Mouse (Mus musculus) yolk sac, embryonic 10.5 days (tissue): ENCODE data around the gene Vav2.

Source experiments
- DNase-seq: peaks from one replicate; pipeline ENCODE4 v3.0.0-alpha.2; 2017; ENCODE audit warnings: low spot score

The Vav2 gene

GRCm38 (mm10) chr2:27408194-27408593, 18.6 kb downstream of the Vav2 start:
- no peak for DNase-seq

DNA sequence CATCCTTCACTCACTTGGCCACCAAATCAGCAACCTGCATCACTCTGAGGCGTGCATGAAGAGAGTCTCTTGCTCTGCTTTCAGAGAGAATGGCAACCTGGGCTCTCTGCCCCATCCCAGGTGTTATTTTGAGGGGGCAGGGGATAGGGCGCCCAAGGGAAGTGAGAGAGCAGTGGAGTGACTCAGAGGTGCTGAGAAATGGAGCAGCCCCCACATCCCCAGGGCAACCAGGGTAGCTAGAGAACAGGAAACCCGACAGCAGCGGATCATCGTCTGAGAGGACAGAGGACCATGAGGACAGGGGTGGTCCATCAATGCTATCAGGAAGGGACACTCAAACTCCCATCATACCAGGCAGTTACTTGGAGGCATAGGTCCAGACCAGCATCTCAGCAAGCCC, 19.9 kb downstream of the Vav2 start:
- no peak for DNase-seq

- no peak for DNase-seq
Measured at GRCm38 (mm10) chr2:27405094-27405884, 21.5 kb downstream of the Vav2 start.

DNA sequence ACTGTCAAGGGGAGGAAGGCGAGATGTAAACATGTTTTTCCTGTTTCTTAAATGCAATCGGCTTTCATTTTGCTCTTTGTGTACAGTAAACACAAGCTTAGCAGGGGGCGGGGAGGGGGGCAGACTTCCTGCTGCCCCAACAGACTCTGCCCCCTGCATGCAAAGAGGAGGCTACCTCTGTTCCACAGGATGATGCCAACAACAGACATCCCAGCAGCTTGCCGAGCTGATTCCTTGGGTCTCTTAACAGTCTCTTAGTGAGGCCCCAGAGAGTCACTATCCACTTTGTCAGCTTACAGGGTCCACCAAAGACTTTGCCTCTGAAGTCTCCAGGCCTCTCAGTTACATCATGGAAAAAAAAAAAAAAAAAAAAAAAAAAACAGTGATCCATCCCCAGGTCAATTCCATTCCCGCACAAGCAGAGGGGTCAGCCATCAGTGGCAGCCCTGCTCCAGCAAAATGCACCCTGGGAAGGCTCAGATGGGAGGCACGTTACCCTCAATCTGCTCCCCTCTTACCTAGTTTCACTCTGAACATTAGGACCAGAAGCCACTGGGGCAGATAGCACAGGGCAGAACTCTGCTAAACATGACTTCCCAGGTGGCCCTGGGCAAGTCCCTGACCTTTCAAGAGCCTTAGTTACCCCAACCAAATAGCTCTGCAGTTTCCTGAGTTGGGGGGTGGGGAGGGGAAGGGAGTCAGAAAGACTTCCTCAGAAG, 22.3 kb downstream of the Vav2 start:
- no peak for DNase-seq

- DNase-seq: no peak
Measured at GRCm38 (mm10) chr2:27401544-27401943, 25.3 kb downstream of the Vav2 start.

- no peak for DNase-seq
Measured at GRCm38 (mm10) chr2:27400083-27400482, 26.8 kb downstream of the Vav2 start.

GRCm38 (mm10) chr2:27396656-27397440, 30.0 kb downstream of the Vav2 start:
- DNase-seq: no peak

DNA sequence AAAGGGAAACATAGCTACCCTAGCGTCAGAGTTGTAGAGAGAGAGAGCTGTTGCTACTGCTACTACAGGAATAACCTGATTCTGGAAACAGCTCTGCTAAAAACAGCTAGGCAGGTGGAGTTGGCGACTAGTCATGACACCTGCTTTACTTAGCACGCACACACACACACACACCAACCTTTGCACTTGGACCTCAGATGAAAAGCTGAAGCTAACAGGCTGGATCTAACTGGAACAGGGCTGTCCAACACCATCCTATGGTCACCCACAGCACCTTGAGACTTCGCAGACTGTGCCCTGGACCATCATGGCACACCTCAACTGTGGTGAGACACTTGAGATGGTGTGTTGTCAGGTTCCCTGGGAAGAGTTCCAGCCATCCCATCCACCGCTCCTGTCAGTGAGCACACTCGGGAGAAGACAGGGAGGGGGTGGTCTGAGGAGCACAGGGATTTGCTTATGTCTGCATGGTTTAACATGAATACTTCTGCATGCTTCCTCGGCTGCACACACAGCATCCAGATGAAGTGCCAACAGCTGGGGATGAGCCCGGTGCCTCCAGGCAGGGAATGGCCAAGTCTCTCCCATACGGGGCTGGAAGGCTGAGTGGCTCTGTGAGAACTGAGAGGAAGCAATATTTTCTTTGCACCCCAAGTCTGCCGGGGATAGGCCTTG, 32.5 kb downstream of the Vav2 start:
- DNase-seq: no peak

GRCm38 (mm10) chr2:27392278-27392677, 34.6 kb downstream of the Vav2 start:
- no peak for DNase-seq

DNA sequence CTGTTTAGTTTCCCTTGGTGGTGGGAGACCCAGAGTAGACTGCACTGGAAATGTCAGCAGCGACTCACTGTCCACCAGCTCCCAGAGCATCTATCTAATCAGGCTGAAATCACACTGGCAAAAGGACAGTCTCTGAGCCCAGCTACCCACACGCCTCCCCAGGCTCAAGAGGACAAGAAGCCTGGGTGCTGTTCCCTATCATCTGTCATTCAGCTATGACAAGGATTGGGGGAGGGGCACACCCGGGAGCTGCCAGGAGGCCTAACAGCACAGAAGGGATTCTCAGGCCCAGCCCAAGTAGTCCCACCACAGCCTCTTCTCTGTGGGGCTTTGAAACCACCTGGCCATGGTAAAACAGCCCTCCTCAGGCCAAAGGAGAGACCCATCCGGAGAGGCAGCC, 36.1 kb downstream of the Vav2 start:
- peak; percentile 55 for DNase-seq

GRCm38 (mm10) chr2:27390325-27390724, 36.5 kb downstream of the Vav2 start:
- peak; percentile 79 for DNase-seq

DNA sequence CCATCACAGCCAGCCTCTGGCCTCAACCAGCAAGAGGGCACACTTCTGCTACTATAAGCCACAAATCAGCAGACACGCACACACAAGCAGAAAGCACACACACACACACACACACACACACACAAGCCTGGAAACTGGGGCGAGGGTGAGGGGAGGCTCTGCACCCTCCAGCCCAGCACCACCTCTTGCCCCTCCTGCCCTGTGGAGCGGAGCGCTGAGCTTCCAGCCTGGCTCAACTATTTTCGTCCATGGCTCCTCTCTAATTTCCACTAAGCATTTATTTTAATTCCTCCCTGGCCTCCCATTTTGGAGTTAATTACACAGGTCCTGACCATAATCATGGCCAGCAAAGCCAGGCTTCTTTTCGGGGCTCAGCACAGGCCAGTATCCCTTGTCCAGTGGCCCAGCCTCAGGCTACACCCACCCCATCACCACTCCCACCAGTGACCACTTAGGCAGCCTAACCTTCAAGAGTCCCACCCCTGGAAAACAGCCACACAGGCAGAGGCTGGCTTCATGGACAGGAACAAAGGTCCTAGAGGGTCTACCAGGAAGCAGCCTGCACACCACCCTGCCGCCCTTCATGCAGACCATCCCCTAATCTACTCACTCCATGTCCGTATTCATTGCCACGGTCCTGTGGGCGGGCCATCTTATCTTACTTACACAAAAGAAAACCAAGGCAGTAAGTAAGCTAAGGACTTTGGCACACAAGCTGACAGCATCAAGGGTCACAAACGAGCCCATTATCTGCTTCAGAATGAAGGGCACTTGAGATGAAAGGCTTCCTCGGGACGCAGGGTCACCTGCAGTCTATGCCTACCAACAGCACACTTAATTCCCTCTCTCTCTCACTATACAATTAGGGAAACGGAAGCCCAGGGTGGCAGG, 37.3 kb downstream of the Vav2 start:
- peak; percentile 66 for DNase-seq

DNA sequence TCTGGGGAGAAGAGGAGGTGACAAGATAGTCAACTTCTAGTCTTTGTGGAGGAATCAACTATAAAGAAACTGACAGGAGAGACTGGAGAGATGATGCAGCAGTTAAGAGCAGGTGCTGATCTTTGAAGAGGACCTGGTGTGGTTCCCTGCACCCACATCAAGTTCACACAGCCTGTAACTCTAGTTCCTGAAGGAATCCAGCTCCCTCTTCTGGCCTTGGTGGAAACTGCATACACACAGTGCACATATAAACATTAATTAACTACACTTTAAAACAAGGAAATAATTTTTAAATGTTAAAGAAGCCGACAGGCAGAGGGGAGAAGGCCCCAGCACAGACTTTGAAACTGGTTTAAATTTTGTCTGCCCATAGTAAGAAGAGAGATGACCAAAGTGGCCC, 39.6 kb downstream of the Vav2 start:
- DNase-seq: no peak

DNA sequence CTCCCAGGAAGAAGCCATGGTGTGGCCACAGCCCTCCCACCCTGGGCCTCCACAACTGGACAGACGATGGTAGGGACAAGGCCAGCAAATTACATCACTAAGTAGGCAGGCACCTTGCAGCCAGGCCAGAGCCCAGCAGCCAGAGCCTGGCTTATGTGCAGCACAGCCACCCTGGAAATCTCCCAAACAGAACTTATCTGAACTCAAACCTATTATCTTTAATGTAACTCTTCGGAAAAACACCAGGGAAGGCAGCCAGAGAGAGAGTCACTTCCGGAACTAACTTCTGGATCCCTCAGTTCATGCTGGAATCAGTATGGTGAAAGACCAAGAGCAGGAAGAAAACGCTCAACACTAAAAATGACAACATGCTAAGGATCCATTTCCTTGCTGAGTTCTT, 45.1 kb downstream of the Vav2 start:
- no peak for DNase-seq

DNA sequence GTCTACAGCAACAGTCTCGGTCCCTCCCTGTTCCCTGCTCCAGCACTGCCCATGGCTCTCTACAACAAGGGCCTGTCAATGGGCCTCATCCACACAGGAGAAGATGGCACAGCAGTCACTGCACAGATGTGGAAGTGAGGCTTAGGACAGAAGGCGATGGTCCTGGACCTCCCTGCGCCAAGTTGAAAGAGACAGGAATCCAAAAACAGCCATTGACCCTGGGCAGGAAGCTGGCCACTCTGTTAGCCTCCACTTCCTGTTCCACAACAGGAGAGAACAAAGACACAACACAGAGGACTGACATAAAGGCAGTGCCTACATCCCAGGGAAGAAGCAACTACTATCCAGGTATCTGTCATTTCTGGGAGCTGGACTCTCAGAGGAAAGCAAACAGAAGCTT, 45.6 kb downstream of the Vav2 start:
- DNase-seq: no peak

DNA sequence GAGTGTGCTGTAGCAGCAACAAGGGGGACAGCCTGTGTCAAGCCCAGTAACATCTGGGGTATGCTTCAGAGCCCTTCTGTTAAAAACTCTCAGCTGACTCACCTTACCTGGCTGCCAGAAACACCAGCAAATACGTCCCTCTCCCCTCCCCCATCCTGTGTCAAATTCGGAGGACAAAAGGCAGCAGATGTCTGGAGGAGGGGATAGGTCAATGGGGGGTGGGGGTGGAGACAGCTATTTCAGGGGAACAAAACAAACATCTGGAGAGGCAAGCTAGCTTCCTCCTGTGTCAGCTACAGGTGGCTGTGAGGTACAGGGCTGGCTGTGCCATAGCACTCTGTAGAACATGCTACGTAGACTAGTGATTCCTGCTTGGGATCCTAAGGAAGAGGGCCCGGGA, 49.0 kb downstream of the Vav2 start:
- no peak for DNase-seq

GRCm38 (mm10) chr2:27377164-27377563, 49.7 kb downstream of the Vav2 start:
- DNase-seq: no peak

GRCm38 (mm10) chr2:27375141-27375540, 51.7 kb downstream of the Vav2 start:
- no peak for DNase-seq

DNA sequence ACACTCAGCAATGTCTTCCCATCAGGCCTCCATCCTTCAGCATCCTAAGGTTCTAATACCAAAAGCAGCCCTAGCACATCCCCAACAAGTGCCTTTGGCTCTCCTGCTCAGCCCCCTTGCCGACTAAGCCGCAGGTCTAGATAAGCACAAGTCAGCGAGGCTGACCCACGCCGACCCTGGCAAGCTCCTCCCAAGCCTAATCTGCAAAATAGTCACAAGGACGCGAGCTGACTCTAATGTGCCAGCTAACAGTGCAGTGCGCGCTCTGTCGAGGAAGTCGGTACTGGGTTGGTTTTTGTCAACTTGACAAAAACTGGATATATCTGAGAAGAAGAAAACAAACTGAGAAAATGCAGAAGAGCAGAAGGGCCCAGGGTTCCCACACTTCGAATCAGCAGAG, 53.5 kb downstream of the Vav2 start:
- DNase-seq: no peak

GRCm38 (mm10) chr2:27371450-27371849, 55.4 kb downstream of the Vav2 start:
- DNase-seq: no peak

DNA sequence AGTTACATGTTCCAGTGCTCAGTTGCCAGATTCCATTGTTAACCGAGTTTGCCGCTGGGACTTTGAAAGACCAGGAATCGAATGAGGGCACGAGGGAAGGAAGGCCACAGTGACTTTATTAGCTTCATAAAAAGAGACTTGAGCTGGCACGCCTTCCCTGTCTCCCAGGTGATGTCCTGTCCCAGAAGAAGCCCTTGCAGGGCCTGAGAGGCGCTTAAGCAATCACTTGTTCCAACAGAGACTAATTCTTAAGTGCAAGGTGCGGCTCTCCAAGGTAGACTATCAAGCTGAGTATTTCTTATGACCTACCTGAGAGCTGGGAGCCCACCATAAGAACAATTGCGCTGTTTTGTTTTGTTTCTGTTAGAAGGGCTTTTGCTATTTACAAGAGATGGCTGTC, 57.9 kb downstream of the Vav2 start:
- DNase-seq: no peak
